Mouse (Mus musculus) liver, postnatal 0 days (tissue): Measurements from ENCODE around the gene Cd93. TPM values are rescaled to one million over a fixed set of nuclear protein-coding genes. Genes with fewer than 3 reads are reported as not detected.

Experiments
- ATAC-seq: fragments of 200-750 bp; cut with Nextera tagmentation; 2 replicates; pipeline ENCODE4 v1.8.0; 2017; ENCODE audit warnings: mild to moderate bottlenecking, moderate library complexity
- DNase-seq: peaks from one replicate; pipeline ENCODE4 v3.0.0-alpha.2; 2016
- H3K27ac ChIP-seq: fragments of 300-500 bp; sonication (generic); 2 replicates; pipeline ENCODE4 v1.5.1; 2014; ENCODE audit warnings: antibody characterized with exemption, moderate library complexity, mild to moderate bottlenecking, low read depth
- H3K27me3 ChIP-seq: fragments of 300-500 bp; sonication (generic); 2 replicates; pipeline ENCODE4 v1.6.1; 2014; ENCODE audit warnings: low read length, control low read depth, mixed read lengths; ENCODE audit not compliant: insufficient read depth
- H3K36me3 ChIP-seq: fragments of 300-500 bp; sonication (generic); replicated peaks from 2 replicates; pipeline ENCODE4 v1.6.1; 2014; ENCODE audit warnings: mild to moderate bottlenecking, control low read depth, low read length, moderate library complexity, mixed read lengths; ENCODE audit not compliant: insufficient read depth
- H3K4me1 ChIP-seq: fragments of 300-500 bp; sonication (generic); 2 replicates; pipeline ENCODE4 v1.6.1; 2014; ENCODE audit warnings: antibody characterized with exemption, mild to moderate bottlenecking, control low read depth; ENCODE audit not compliant: insufficient read depth
- H3K4me2 ChIP-seq: fragments of 300-500 bp; sonication (generic); 2 replicates; pipeline ENCODE4 v1.6.1; 2014; ENCODE audit warnings: low read depth, mild to moderate bottlenecking, low read length, moderate library complexity, mixed read lengths
- H3K4me3 ChIP-seq: fragments of 300-500 bp; sonication (generic); 2 replicates; pipeline ENCODE4 v1.5.1; 2014; ENCODE audit warnings: low read depth, low read length
- H3K9ac ChIP-seq: fragments of 300-500 bp; sonication (generic); replicated peaks from 2 replicates; pipeline ENCODE4 v1.6.1; 2014; ENCODE audit warnings: mild to moderate bottlenecking, moderate library complexity
- H3K9me3 ChIP-seq: fragments of 300-500 bp; sonication (generic); 2 replicates; pipeline ENCODE4 v1.6.1; 2016; ENCODE audit warnings: mild to moderate bottlenecking, control low read depth, low read length, mixed read lengths
- CTCF ChIP-seq: sonication (generic); IDR thresholded peaks from 2 replicates; pipeline ENCODE4 v1.5.1; 2016; ENCODE audit warnings: antibody characterized with exemption, low read depth
- EP300 ChIP-seq: IDR thresholded peaks from 2 replicates; pipeline ENCODE4 v1.6.1; 2016; ENCODE audit warnings: antibody characterized with exemption, low read depth, mild to moderate bottlenecking
- WGBS: fragments of 180-500 bp; shearing (Covaris S2); extraction: QIAGEN DNeasy Blood & Tissue Kit; methylation state at CpG from one replicate; pipeline ENCODE4 v1.1.7; 2014; ENCODE audit not compliant: insufficient replicate concordance; 5-methylcytosine and 5-hydroxymethylcytosine counted together
- polyA plus RNA-seq: library from polyadenylated mRNA; unstranded; fragments of >200 nt; fragmentation: Nextera tagmentation; extraction: Ambion mirVana; gene quantifications from 2 replicates; pipeline ENCODE4 v1.2.1, GENCODE M21; 2015

The Cd93 gene
- polyA plus RNA-seq, 1 experiment from 2014 or later, result 3.3 TPM

DNA sequence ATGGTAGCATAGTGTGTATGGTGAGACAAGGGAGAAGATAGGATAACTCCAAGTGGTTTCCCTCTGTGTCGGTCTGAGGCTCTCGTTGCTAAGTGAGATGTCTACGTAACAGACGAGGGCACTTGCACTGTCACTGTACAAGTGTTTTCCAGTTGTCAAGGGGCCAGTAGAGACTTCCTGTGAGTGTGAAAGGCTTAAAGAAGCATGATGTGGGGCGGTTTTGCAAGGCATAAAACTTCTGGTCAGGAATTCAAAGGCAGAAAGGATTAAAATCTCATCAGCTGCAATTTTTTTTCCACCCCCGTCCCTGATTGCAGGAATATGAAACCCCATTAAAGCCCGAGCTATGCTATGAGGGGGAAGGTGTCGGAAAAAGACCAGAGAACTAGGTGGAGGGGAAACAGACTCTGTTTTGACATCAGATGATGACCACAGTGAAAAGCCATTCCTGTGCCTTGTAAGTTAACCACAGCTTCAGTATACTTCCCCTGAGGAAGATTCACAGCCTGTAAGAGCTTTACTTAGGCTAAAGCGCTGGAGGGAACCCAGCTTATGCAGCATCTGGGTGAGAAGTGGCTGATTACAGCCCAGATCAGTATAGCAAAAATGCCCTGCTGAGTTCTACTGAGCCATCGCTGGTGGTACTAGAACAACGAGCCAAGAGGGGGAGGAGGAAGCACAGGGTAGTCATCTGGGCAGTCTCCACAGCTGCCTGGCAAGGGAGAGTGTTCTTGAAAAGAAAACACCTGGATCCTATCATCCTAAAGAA, 46.2 kb downstream of the Cd93 start:
- H3K9ac ChIP-seq, result no peak overlapping the region; the same call in 1 of the 2 replicates
- 27% methylated on average over 11 of the region's 11 CpGs for WGBS
- no peak for ATAC-seq
- 0 out of 2 replicates have a peak overlapping the region, but pooled peaks have one; percentile 26 for H3K4me2 ChIP-seq
- H3K36me3 ChIP-seq, result no peaks in the 10 kb centered on the region
- H3K4me1 ChIP-seq, result peaks cover 20% of the 10 kb centered on the region
- peak overlapping the region; percentile 51; the same call in 1 of the 2 replicates for H3K27ac ChIP-seq
- H3K4me3 ChIP-seq, result no peak overlapping the region
- H3K27me3 ChIP-seq, result peaks cover 19% of the 10 kb centered on the region
- TF ChIP-seq CTCF, result no peak
- no peak for TF ChIP-seq EP300
- no peak for DNase-seq
- H3K9me3 ChIP-seq, result no peaks in the 10 kb centered on the region

DNA sequence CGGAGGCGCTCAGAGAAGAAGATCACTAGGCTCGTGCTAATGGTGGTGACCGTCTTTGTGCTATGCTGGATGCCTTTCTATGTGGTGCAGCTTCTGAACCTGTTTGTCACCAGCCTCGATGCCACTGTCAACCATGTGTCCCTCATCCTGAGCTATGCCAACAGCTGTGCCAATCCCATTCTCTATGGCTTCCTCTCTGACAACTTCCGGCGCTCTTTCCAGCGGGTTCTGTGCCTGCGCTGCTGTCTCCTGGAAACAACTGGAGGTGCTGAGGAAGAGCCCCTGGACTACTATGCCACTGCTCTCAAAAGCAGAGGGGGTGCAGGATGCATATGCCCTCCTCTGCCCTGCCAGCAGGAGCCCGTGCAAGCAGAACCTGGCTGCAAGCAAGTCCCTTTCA, 47.2 kb downstream of the Cd93 start:
- H3K27ac ChIP-seq, result no peak overlapping the region
- no peak overlapping the region for H3K9ac ChIP-seq
- H3K36me3 ChIP-seq, result no peaks in the 10 kb centered on the region
- ATAC-seq (no peak), DNase-seq (no peak)
- 66% methylated on average over 10 of the region's 10 CpGs for WGBS
- TF ChIP-seq EP300, result no peak
- TF ChIP-seq CTCF, result no peak
- H3K4me3 ChIP-seq, result no peak overlapping the region
- H3K27me3 ChIP-seq, result peaks cover 19% of the 10 kb centered on the region
- H3K4me1 ChIP-seq, result peaks cover 20% of the 10 kb centered on the region
- no peak overlapping the region for H3K4me2 ChIP-seq
- H3K9me3 ChIP-seq, result no peaks in the 10 kb centered on the region

DNA sequence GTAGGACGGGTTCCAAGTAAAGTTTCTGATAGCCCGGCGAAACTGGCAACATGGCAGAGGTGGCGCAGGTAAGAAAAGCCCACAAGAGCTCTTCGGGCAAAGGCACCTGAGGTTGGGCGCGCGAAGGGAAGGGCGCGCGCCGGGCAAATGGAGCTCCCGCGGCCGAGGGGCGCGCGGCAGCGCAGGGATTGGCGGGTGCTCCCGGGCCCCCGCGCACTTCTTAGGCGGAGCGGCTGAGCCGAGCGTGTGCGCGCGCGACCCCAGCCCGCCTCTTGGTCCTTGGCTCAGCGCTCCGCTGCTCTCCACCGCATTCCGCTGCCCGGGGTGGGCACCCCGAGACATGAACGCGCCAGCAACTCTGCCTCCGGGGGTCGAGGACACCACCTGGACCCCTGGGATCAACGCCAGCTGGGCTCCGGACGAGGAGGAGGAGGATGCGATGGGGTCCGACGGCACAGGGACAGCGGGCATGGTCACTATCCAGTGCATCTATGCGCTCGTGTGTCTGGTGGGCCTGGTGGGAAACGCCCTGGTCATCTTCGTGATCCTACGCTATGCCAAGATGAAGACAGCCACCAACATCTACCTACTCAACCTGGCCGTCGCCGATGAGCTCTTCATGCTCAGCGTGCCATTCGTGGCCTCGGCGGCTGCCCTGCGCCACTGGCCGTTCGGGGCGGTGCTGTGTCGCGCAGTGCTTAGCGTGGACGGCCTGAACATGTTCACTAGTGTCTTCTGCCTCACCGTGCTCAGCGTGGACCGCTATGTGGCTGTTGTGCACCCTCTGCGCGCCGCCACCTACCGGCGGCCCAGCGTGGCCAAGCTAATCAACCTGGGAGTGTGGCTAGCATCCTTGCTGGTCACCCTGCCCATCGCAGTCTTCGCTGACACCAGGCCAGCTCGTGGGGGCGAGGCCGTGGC, 48.0 kb downstream of the Cd93 start, which contains the start of gene Sstr4:
Gene Sstr4, plus strand, starts transcription at position 214 of the 921 bp plus-strand sequence.
- Histone ChIP-seq H3K27ac (no peak within 1 kb of the TSS), H3K4me3 (peak within 1 kb of the TSS; percentile 45), H3K36me3 (no peaks in the 10 kb centered on the region), H3K4me2 (peak within 1 kb of the TSS; percentile 78), H3K9me3 (no peaks in the 10 kb centered on the region), H3K9ac (peak within 1 kb of the TSS; percentile 26), H3K4me1 (peaks cover 20% of the 10 kb centered on the region), H3K27me3 (peaks cover 19% of the 10 kb centered on the region)
- peak; percentile 54 for DNase-seq
- TF ChIP-seq CTCF (peak; percentile 71), EP300 (no peak)
- ATAC-seq, result peak; percentile 39
- WGBS, result 7% methylated on average over 80 of the region's 83 CpGs

DNA sequence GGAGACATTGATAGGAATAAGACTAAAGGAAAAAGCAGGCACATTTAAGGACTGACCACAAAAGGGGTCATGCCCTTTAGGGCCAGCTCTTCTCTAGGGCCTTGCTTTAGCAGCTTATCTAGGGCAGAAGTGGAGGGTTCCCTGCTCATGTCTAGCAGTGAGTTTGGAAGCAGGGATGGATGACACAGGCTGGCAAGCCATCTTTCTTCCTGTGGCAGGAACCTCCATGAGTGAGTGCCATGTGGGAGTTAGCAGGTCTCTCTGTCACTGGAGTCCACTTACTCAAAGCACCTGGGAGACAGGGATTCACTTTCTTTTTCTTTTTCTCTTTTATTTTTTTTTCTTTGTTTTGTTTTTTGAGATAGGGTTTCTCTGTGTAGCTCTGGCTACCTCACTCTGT, 49.5 kb downstream of the Cd93 start:
- H3K9me3 ChIP-seq, result no peaks in the 10 kb centered on the region
- H3K36me3 ChIP-seq, result no peaks in the 10 kb centered on the region
- no peak overlapping the region for H3K9ac ChIP-seq
- peaks cover 19% of the 10 kb centered on the region for H3K27me3 ChIP-seq
- H3K4me2 ChIP-seq, result no peak overlapping the region
- peaks cover 20% of the 10 kb centered on the region for H3K4me1 ChIP-seq
- H3K27ac ChIP-seq, result no peak overlapping the region
- no peak for DNase-seq
- H3K4me3 ChIP-seq, result no peak overlapping the region
- no peak for TF ChIP-seq EP300
- no peak for TF ChIP-seq CTCF
- no peak for ATAC-seq

DNA sequence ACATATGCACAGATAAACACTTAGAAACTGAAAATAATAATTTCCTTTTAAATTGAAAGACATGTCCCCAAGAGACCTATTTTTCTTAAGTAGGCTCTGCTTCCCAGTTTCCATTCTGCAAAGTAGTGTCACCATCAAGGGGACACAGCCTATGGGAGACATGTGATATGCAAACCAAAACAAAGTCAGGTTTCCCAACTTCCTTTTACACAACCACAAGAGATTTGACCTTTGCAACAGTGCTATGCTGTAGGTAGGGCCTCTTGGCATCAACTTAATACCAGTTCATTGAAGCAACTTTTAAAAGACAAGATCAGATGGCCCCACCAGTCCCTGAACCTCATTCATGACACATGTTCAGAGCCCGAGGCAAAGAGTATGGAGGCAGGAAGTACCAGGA, 50.2 kb downstream of the Cd93 start:
- H3K27me3 ChIP-seq, result peaks cover 19% of the 10 kb centered on the region
- no peak overlapping the region for H3K27ac ChIP-seq
- DNase-seq, result no peak

More for the DNA sequence above, 50.2 kb downstream of the Cd93 start:
- H3K36me3 ChIP-seq, result no peaks in the 10 kb centered on the region
- WGBS, result 39% methylated on average over 1 of the region's 1 CpGs
- TF ChIP-seq CTCF (no peak), EP300 (no peak)
- no peak overlapping the region for H3K4me2 ChIP-seq
- H3K4me1 ChIP-seq, result peaks cover 20% of the 10 kb centered on the region
- ATAC-seq, result peak; percentile 86
- no peak overlapping the region for H3K9ac ChIP-seq
- no peak overlapping the region for H3K4me3 ChIP-seq
- H3K9me3 ChIP-seq, result no peaks in the 10 kb centered on the region
